Mouse (Mus musculus): Measurements from ENCODE around the gene E130208F15Rik.
A peak's percentile ranks its signal among the peaks of the same experiment; 100 is the strongest.

Gene E130208F15Rik

DNA sequence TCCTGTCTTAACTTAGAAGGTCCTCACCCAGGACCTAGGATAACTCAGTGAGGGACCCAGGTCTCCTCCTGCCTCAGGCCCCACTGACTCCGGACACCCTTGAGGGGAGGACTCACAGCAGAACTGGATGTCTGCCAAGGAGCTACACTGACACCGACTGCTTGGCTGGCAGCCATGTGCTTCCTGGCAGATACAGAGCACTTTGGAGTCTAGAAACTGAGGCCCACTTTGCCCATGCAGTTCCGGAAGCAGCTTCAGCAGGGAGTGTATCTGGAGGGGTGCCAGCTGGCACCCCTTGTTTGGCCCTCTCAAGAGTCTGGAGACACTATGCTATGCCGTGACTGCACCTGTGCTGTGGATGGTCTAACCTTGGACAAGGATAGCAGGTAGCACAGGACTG lies 11.9 kb downstream of the E130208F15Rik start:
- DNase-seq (ENCODE audit: low read depth, low spot score): no peak

DNA sequence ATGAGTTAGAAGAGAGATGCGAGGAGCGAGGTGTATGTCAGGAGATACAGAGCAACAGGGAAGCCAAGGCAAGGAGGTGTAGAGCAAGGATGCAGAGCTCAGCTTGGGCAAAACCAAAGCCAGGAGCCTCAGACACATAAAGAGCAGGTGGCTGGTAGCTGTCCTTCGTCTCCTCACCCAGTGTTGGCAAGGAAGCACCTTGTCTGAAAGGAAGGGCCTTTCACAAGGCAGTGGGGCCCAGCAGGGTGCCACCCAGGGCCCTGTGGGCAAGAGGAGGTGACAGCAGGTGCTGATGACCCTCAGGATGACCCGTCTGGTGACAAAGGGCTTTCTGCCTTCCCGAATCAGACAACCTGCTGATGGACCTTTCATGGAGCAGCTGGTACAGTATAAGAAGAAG lies 13.0 kb downstream of the E130208F15Rik start:
- no peak for DNase-seq (ENCODE audit: low read depth, low spot score)

DNA sequence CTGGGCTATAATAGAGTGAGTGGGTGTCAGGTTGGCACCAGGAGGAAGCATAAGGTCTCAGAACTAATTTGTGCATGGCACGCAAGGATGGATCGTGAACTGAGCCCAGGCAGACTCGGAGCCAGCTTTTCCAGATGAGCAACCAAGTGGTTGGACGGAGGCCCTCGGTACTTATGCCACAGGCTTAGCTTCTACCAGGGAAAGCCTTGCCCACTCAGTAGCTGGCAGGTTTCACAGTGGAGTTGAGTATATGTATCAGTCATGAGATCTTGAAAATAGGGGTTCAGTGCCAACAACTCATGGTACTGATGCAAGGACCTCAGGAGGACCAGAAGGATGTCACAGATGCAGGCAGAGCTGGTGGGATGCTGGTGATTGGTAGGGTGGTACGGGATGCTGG lies 14.1 kb downstream of the E130208F15Rik start:
- no peak for DNase-seq (ENCODE audit: low read depth, low spot score)

DNA sequence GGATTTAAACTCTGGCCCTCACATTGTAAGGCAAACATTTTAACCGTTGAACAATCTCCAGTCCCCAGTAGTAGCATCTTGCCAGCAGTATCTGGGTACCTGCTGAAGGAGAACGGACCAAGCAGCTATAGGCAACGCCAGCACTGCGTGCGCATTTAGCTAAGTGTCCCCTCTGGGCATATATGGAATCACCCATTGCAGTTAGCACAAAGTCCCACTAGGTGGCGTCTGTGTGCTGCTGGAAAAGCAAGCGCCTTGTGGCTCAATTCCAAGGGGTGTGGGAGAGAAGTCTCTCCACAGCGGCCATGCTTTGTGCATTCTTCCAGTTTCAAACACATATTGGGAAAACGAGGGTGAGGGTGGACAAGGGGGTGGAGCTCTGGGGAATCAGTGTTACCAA lies 14.8 kb downstream of the E130208F15Rik start:
- DNase-seq (ENCODE audit: low read depth, low spot score): peak; percentile 88

DNA sequence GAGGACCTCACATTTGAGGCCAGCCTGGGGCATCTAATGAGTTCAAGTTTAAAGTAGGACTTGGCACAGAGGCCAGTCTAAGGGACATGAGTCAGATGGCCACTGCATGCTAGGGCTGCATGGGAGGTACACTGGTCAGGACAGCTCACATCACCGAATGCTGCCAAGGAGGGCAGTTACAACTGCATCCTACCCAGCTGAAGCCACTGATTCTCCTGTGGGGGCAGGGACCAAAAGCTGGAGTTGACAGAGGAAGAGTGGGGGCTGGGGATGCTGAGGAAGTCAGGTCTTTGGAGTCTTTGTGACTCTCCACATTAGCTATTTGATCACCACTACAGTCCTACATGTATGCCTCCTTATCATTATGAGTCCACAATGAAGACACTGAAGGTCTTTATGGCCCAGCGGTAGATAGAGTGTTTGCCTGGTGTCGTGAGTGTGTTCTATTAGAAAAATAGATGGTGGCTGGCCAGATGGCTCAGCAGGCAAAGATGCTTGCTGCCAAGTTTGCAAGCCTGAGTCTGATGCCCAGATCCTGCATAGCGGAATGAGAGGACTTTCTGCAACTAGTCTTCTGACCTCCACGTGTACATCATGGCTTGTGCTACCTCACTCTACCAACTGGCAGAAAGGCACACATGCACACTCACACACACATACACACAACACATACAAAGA lies 18.0 kb downstream of the E130208F15Rik start:
- DNase-seq (ENCODE audit: low read depth, low spot score): no peak

DNA sequence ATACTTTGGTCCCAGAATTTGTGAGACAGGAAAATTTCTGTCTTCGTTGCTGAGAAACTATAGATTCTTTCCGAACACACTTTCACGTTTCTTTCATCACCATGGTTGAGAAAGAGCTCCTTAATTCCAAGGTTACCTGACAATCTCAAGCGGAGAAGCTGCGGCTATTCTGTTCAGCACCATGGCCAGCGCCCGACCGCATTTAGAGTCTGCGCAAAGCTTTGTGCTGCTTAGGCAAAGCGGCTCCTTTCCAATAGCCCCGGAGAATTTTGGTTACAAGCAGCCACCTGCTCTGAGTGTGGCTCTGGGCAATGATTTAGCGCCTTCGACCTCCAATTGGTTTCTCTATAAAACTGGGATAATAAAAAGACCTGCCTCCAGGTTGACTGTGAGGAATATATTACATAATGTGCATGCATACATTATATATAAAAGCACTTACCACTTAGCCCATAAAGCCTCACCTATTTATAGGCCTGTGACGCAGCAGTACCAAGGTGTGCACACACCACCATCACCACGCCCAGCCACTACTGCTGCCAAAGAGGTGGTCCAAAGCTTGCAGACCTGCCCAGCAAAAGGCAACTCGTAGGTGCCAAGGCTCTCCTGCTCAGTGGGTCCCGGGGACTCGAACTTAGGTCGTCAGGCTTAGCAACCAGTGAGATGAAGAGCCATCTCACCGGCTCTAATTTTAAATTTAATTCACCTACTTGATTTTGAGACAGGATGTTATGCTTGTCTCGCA lies 25.3 kb downstream of the E130208F15Rik start:
- DNase-seq (ENCODE audit: low read depth, low spot score): no peak

DNA sequence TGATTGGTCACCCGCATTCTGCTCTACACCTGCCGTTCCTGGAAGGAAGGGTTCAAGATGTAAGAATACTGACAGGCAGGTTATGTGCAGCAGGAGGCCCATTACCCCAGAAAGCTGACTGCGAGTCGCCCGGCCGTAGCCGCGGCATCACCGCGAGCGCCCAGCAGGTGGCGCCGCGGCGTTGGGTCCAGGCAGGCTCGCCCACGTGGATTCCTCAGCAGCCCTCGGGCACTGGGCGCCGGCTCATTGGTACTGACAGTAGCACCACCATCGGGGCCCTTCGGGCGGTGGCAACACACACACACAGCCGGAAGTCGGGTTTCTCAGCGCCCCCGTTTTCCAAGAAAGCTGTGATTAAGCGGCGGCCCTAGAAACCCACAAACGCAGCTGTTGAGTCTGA lies 26.3 kb downstream of the E130208F15Rik start:
- peak; percentile 50 for DNase-seq (ENCODE audit: low read depth, low spot score)

DNA sequence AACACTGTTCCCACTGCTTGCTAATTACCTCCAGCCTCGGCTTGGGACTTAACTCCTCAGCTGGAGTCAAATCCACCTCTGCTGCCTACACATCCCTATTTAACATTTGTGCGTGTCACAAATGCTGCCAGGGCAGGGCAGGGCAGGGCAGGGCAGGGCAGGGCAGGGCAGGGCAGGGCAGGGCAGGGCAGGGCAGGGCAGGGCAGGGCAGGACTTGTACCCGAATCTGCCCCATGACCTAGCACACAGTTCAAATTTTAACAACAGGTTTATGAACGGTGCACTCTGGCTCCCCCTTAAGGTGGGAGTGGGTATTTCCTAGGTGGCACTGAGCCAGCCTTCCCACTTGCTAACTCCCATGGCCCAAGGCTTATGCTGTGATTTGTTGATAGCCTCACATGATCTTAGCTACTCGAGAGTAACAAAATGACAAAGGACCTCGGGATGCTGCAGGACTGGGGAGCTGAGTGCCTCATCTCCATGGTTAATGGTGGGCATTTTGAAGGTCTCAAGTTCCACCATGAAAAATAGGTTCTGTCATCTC lies 31.8 kb downstream of the E130208F15Rik start:
- peak; percentile 77 for DNase-seq (ENCODE audit: low read depth, low spot score)

DNA sequence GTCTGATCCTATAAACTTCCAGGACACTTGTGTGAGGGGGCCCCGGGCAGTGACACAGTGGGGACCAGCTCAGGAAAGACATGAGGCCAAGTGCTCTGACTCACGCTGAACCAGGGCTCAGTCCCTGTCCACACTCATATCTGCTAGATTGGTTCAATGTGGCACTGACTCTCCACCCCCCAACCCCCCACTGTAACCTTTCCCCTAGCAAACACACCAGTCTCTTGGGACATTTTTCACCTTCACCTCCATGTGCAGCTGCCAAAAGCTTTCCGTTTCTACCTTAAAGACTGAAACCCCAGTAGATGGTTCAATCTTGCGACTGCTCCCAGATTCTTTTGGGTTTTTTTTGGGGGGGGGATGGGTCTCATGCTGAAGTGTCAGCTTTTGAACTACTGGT lies 32.5 kb downstream of the E130208F15Rik start:
- no peak for DNase-seq (ENCODE audit: low read depth, low spot score)

DNA sequence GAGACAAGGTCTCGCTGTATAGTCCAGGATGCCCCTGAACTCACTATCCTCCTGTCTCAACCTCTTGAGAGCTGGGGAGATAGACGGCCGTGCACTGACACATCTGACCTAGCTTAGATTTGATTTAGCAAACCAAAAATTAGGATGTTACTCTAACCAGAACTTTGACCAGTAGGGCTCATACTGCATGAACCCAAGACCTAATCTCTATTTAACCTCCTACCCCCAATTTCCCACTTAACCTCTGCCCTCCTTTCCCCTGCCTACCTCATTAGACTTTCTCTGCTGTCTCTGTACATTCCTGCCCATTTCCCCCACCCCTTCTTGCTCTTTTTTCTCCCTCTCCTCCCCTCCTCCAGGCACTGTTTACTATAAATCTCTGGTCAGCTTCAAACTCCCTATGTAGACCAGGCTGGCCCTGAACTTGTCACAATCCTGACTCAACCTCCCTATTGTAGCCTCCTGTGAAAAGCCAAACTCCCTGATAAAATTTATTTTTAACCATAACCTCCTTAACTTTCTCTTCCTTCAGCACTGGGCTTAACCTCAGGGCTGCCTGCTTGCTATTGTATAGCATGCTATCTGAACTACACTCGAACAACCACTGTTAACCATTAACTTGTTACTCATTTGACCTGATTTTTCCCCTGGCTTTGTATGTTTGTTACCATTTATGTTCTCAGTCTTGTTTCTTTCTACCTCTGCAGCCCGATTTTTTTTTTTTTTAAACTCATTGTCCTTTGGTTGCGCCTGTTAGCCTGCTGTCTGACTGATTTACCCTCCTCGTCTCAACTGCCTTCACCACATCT lies 37.0 kb downstream of the E130208F15Rik start:
- no peak for DNase-seq (ENCODE audit: low read depth, low spot score)

DNA sequence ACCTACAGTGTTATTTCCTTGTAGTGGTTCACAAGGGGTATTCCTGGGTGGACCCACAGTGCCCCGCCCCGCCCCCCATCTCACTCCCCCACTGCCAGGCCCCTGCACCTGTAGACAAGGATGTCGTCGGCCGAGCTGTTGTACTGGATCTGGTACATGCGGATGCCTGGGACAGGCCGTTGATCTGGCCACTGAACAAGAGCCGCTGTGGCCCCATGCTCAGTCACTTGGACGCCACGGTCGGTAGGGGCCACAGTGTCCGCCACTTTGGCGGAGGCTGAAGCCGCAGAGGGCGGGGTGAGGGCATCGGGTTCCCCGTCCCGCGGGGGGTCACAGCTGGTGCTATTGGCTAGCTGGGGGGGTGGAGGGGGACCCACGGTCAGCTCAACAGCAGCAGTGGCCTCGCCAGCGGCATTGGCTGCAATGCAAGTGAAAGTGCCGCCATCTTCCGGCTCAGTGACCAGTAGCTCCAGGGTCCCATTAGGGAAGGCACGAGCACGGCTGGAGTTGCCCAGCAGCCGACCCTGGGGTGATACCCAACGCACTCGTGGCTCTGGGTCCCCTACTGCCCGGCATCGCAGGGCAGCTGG lies 37.8 kb downstream of the E130208F15Rik start:
- DNase-seq (ENCODE audit: low read depth, low spot score): no peak

DNA sequence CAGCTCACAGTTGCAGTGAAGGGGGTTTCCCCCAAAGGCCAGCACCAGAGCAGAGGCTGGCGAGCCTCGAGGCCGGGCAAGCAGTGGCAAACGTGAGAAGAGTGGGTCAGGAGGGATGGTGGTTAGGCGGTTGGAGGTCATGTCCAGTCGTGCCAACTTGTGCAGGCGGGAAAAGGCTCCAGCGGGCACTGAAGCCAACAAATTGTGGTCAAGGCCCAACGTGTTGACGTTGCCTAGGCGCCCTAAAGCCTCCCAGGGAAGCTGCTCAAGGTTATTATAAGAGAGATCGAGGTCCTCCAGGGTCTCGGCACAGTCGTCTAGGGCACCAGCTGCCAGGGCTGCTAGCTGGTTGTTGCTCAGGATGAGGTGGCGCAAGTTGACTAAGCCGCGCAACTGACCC lies 38.5 kb downstream of the E130208F15Rik start:
- DNase-seq (ENCODE audit: low read depth, low spot score): no peak

DNA sequence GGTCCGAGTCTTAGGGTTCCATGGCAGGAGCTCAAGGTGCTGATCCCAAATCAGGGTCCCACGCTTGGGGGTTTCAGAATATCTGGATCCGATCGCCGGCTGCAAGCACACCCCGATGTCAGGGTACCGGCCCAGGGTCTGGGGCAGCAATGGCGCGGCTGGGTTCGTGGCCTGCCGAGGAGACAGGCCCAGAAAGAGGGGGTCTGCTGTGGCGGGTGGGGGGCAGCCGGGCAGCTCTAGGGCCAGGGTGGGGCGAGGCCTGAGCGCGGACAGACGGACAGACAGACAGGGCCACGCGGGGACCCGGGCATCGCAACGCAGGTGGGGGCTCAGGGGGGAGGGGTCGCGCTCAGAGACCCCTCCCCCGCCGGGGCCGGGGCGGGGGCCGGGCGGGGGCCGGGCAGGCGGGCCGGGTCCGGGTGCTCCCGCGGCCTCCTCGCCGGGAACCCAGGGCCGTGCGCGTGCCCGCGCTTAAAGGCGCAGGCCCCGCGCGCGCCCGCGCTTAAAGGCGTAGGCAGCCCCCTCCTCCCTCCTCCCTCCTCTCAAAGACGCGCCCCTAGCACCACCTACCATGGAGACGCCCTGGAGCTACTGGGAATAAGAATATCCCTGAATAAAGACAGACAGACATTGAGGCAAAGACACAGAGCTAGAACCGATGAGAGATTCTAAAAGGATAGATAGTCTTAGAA lies 41.3 kb downstream of the E130208F15Rik start, which contains the start of gene Lrfn3:
Lrfn3 (minus strand) TSS at position 121 of the 692 bp plus-strand sequence.
- peak; percentile 48 for DNase-seq (ENCODE audit: low read depth, low spot score)

DNA sequence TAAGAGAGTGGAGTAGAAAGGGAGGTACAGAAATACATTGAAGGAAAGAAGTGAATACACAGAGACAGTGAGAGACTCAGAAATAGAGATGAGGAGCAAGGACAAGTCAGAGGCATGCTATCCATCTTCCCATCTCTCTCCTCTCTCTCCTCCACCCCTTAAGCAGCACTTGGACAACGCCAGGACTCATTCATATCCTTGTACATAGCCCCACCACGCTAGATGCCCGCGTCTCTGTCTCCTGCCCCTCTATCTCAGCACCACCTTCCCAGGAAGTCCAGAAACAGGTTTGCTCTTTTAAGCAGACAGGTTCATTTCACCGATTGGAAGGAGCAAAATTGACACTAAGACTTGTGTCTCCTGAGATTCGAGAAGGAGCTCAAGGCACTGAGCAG lies 41.8 kb downstream of the E130208F15Rik start:
- DNase-seq (ENCODE audit: low read depth, low spot score): no peak

DNA sequence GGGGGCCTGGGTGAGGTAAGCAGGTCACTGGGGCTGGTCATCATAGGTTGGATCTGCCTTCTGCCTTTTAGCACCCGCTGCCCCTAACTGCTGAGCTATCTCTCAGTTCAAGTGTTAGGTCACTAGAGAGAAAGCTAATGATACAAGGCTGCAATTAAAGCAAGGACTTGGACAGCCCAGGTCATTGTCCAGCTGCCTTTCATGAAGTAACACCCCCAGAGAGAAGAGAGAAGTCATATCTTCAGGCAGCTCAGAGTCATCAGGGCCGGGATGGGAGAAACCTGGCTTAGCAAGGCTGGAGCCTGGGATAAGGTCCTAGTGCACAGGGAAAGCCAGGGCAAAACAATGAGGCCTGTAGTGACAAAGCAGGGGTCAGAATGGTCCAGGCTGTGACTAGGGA lies 45.9 kb downstream of the E130208F15Rik start:
- no peak for DNase-seq (ENCODE audit: low read depth, low spot score)
